Mouse (Mus musculus) midbrain, embryonic 16.5 days (tissue): ENCODE measurements around the gene P4ha1. TPM values are rescaled to one million over a fixed set of nuclear protein-coding genes. Genes with fewer than 3 reads are reported as not detected.

Experiments
- ATAC-seq: fragments of 200-750 bp; cut with Nextera tagmentation; 2 replicates; pipeline ENCODE4 v1.8.0; 2017; ENCODE audit warnings: moderate TSS enrichment
- H3K27ac ChIP-seq: fragments of 300-500 bp; sonication (generic); 2 replicates; pipeline ENCODE4 v1.5.1; 2014; ENCODE audit warnings: mild to moderate bottlenecking, low read length, mixed read lengths
- H3K27me3 ChIP-seq: fragments of 300-500 bp; sonication (generic); 2 replicates; pipeline ENCODE4 v1.6.1; 2014; ENCODE audit warnings: low read depth, low read length, mixed read lengths; ENCODE audit not compliant: control insufficient read depth, insufficient read depth
- H3K36me3 ChIP-seq: fragments of 300-500 bp; sonication (generic); 2 replicates; pipeline ENCODE4 v1.6.1; 2014; ENCODE audit warnings: mild to moderate bottlenecking, low read length, moderate library complexity, mixed read lengths; ENCODE audit not compliant: control insufficient read depth, insufficient read depth
- H3K4me1 ChIP-seq: fragments of 300-500 bp; sonication (generic); 2 replicates; pipeline ENCODE4 v1.6.1; 2014; ENCODE audit warnings: mild to moderate bottlenecking, low read length, mixed read lengths; ENCODE audit not compliant: control insufficient read depth, insufficient read depth
- H3K4me2 ChIP-seq: fragments of 300-500 bp; sonication (generic); 2 replicates; pipeline ENCODE4 v1.6.1; 2014; ENCODE audit warnings: mild to moderate bottlenecking, low read length, mixed read lengths
- H3K4me3 ChIP-seq: fragments of 300-500 bp; sonication (generic); 2 replicates; pipeline ENCODE4 v1.5.1; 2014; ENCODE audit warnings: low read depth, mild to moderate bottlenecking, low read length, moderate library complexity, mixed read lengths
- H3K9ac ChIP-seq: fragments of 300-500 bp; sonication (generic); 2 replicates; pipeline ENCODE4 v1.6.1; 2014; ENCODE audit warnings: low read depth, low read length, mixed read lengths
- H3K9me3 ChIP-seq: fragments of 300-500 bp; sonication (generic); replicated peaks from 2 replicates; pipeline ENCODE4 v1.6.1; 2014; ENCODE audit warnings: mild to moderate bottlenecking, low read length, mixed read lengths; ENCODE audit not compliant: control insufficient read depth, poor library complexity, severe bottlenecking
- WGBS: fragments of 180-500 bp; shearing (Covaris S2); extraction: QIAGEN DNeasy Blood & Tissue Kit; methylation state at CpG from one replicate; pipeline ENCODE4 v1.1.7; 2014; 5-methylcytosine and 5-hydroxymethylcytosine counted together
- polyA plus RNA-seq: library from polyadenylated mRNA; unstranded; fragments of >200 nt; fragmentation: Nextera tagmentation; extraction: Ambion mirVana; gene quantifications from 2 replicates; pipeline ENCODE4 v1.2.1, GENCODE M21; 2015

P4ha1 gene
- polyA plus RNA-seq, 1 experiment from 2014 or later: 29.7 TPM

GRCm38 (mm10) chr10:59331546-59332256, 8.6 kb downstream of the P4ha1 start:
- Histone ChIP-seq H3K4me3 (no peak overlapping the region), H3K27ac (no peak overlapping the region), H3K4me2 (no peak overlapping the region), H3K9ac (no peak overlapping the region), H3K9me3 (no peaks in the 10 kb centered on the region), H3K27me3 (no peaks in the 10 kb centered on the region), H3K4me1 (0 out of 2 replicates have a peak, but pooled peaks cover 2% of the 10 kb centered on the region), H3K36me3 (no peaks in the 10 kb centered on the region)
- WGBS: 94% methylated on average over 6 of the region's 6 CpGs
- no peak for ATAC-seq

DNA sequence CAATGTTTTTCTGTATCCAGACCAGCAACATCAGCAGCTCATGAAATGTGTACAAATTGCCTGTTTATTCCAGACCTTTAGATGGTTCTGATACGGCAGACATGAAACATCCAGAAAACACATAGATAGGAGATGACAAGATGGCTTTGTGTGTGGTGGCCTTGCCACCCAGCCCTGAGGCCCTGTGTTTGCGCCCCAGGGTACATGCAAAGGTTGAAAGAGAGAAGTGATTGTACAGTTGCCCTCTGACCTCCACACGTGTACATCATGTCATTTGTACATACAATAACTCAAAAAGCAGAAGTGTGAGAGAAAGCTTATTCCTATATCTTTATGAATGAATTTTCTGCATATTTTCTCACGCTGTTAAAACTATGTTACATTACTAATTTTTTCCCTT, 10.3 kb downstream of the P4ha1 start:
- no peak for ATAC-seq
- Histone ChIP-seq H3K9me3 (no peaks in the 10 kb centered on the region), H3K4me1 (0 out of 2 replicates have a peak, but pooled peaks cover 2% of the 10 kb centered on the region), H3K4me3 (no peak overlapping the region), H3K27me3 (no peaks in the 10 kb centered on the region), H3K27ac (no peak overlapping the region), H3K36me3 (peaks cover 2% of the 10 kb centered on the region; the same call in 1 of the 2 replicates), H3K9ac (no peak overlapping the region), H3K4me2 (no peak overlapping the region)
- 92% methylated on average over 4 of the region's 4 CpGs for WGBS

- no peaks in the 10 kb centered on the region for H3K27me3 ChIP-seq
- H3K27ac ChIP-seq: no peak overlapping the region
- no peak for ATAC-seq
- peaks cover 10% of the 10 kb centered on the region for H3K36me3 ChIP-seq
- H3K9ac ChIP-seq: no peak overlapping the region
- WGBS: 76% methylated on average over 4 of the region's 4 CpGs
- H3K9me3 ChIP-seq: no peaks in the 10 kb centered on the region
- H3K4me3 ChIP-seq: no peak overlapping the region
- no peak overlapping the region for H3K4me2 ChIP-seq
- H3K4me1 ChIP-seq: 0 out of 2 replicates have a peak, but pooled peaks cover 2% of the 10 kb centered on the region
Measured at GRCm38 (mm10) chr10:59334899-59335798, 12.1 kb downstream of the P4ha1 start.

DNA sequence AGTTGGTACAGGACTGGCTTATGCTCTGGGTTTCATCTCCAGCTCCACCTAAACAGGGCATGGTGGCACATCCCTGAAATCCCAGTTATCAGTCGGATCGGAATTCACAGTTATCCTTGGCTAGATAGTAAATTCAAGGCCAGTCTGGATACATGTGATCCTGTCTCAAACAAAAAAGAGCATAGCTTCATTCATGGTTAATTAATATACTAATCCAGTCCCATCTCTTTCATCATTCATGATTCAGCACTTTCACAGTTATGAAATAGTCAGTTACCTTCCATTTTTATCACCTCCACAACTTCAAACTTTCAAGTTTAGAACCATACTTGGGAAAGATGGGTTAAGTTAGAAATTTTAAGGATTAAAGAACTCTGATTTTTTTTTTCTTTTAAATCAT, 13.0 kb downstream of the P4ha1 start:
- Histone ChIP-seq H3K27me3 (no peaks in the 10 kb centered on the region), H3K4me3 (no peak overlapping the region), H3K4me2 (no peak overlapping the region), H3K9me3 (no peaks in the 10 kb centered on the region), H3K27ac (no peak overlapping the region), H3K36me3 (peaks cover 10% of the 10 kb centered on the region), H3K4me1 (0 out of 2 replicates have a peak, but pooled peaks cover 2% of the 10 kb centered on the region), H3K9ac (no peak overlapping the region)
- WGBS: 94% methylated on average over 2 of the region's 2 CpGs
- no peak for ATAC-seq

DNA sequence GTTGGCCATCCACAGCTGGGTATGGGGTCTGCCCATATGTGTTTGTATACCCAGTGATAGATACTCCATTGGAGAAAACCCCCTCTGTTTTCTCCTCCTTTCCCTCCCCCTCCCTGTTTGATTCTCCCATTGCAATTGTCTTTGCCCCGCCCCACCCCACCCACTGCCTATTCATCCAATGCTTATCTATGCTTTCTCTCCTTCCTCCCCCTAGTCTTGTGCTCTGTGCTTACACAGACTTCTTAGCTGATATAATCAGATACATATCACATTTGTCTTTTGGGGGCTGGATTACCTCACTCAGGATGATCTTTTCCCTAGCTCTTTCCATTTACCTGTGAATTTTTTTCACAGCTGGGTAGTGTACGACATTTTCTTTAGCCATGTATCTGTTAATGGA, 23.5 kb downstream of the P4ha1 start:
- Histone ChIP-seq H3K27ac (no peak overlapping the region), H3K4me3 (no peak overlapping the region), H3K27me3 (no peaks in the 10 kb centered on the region), H3K9ac (no peak overlapping the region), H3K36me3 (peaks cover 25% of the 10 kb centered on the region), H3K9me3 (no peaks in the 10 kb centered on the region), H3K4me2 (no peak overlapping the region), H3K4me1 (no peaks in the 10 kb centered on the region)
- no peak for ATAC-seq
- 91% methylated on average over 2 of the region's 2 CpGs for WGBS

DNA sequence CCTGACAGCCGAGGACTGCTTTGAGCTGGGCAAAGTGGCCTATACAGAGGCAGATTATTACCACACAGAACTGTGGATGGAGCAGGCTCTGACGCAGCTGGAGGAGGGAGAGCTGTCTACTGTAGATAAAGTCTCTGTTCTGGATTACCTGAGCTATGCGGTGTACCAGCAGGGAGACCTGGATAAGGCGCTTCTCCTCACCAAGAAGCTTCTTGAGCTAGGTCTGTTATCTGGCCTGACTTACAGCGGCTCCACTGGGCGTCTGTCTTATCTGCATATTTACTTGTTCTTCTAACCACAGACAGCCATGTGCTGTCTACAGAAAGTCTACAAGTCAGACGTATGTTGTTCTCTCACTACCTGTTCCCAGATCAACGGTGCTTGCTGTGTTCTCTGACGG, 25.1 kb downstream of the P4ha1 start:
- Histone ChIP-seq H3K9me3 (no peaks in the 10 kb centered on the region), H3K27me3 (no peaks in the 10 kb centered on the region), H3K4me2 (no peak overlapping the region), H3K9ac (no peak overlapping the region), H3K4me3 (no peak overlapping the region), H3K36me3 (peaks cover 31% of the 10 kb centered on the region), H3K4me1 (no peaks in the 10 kb centered on the region), H3K27ac (no peak overlapping the region)
- WGBS: 95% methylated on average over 9 of the region's 9 CpGs
- no peak for ATAC-seq

DNA sequence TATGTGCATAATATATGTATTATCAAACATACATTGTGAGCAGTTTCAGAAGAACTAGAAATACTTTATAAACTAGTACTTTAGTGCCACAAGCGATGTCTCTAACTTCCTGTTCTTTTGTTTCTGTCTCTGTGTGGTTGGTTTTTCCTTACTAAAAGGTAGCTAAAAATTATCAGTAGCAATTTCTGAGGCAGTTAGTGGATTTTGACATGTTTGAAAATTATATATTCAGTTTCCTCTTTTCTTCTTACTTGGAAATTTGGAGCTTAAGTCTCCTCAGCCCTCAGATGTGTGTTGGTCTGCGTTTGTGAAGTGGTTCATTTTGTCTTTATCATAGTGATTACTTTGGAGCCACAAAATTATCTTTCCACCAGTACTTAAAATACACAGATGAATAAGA, 26.4 kb downstream of the P4ha1 start:
- no peak overlapping the region for H3K27ac ChIP-seq
- H3K9ac ChIP-seq: no peak overlapping the region
- H3K4me3 ChIP-seq: no peak overlapping the region
- H3K36me3 ChIP-seq: peaks cover 29% of the 10 kb centered on the region
- no peaks in the 10 kb centered on the region for H3K9me3 ChIP-seq
- H3K4me1 ChIP-seq: no peaks in the 10 kb centered on the region
- WGBS: 93% methylated on average over 2 of the region's 2 CpGs
- H3K4me2 ChIP-seq: no peak overlapping the region
- H3K27me3 ChIP-seq: no peaks in the 10 kb centered on the region
- no peak for ATAC-seq

DNA sequence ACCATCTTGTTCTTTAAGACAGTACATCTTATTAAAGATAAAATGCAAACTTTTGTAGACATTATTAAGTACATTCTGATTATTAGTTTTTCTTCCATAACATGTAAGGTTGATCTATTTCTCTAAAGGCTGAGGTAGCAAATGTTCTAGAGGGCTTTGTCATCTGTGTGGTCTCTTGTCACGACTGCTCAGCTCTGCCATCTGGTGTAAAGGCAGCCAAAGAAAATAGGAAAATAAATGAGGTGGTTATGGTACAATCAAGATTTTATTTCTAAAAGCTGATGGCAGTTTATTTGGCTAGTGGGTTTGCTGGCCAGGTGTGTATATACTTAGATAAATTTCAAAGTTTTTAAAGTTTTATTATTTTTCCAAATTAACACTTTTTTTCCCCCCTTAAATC, 30.0 kb downstream of the P4ha1 start:
- Histone ChIP-seq H3K27ac (no peak overlapping the region), H3K36me3 (peaks cover 30% of the 10 kb centered on the region), H3K9ac (no peak overlapping the region), H3K4me2 (no peak overlapping the region), H3K4me3 (no peak overlapping the region), H3K9me3 (no peaks in the 10 kb centered on the region), H3K4me1 (no peaks in the 10 kb centered on the region), H3K27me3 (no peaks in the 10 kb centered on the region)
- WGBS: 61% methylated on average over 1 of the region's 1 CpGs
- ATAC-seq: no peak

GRCm38 (mm10) chr10:59354120-59354519, 31.0 kb downstream of the P4ha1 start:
- H3K4me1 ChIP-seq: no peaks in the 10 kb centered on the region
- 77% methylated on average over 12 of the region's 12 CpGs for WGBS
- H3K27me3 ChIP-seq: no peaks in the 10 kb centered on the region

More at GRCm38 (mm10) chr10:59354120-59354519, 31.0 kb downstream of the P4ha1 start:
- ATAC-seq: no peak
- H3K36me3 ChIP-seq: peaks cover 24% of the 10 kb centered on the region
- H3K4me2 ChIP-seq: no peak overlapping the region
- H3K9ac ChIP-seq: no peak overlapping the region
- H3K9me3 ChIP-seq: no peaks in the 10 kb centered on the region
- no peak overlapping the region for H3K27ac ChIP-seq
- no peak overlapping the region for H3K4me3 ChIP-seq
